Mouse (Mus musculus): ENCODE data around the gene Slc4a4. TPM values are rescaled to one million over a fixed set of nuclear protein-coding genes. Genes with fewer than 3 reads are reported as not detected.

Gene Slc4a4
- polyA plus RNA-seq, 1 experiment from 2014 or later: 26.1 TPM

DNA sequence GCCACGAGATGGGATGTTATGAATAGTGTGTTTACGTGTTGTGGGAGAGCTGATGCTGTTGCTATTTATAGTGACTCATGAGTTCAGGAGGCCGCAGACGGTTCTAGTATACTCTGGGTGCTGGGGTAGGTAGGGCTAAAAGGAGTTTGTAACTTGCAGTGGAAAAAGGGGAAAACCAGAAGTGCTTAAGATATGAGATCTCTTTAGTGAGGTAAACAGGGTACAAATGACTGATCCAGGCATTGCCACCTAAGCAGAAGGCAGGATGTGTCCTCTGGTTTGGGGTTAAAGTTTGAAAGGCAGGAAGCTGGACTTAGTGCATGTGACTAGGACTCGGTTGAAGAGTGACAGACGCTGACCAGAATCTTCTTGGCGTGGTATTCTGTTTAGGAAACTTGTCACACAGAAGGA lies 74.7 kb downstream of the Slc4a4 start:
- no peak overlapping the region for H3K4me2 ChIP-seq (ENCODE audit: low read length)
- H3K9me3 ChIP-seq (replicated peaks; ENCODE audit: low read length): no peaks in the 10 kb centered on the region
- WGBS: 60% methylated on average over 7 of the region's 7 CpGs
- no peaks in the 10 kb centered on the region for H3K27me3 ChIP-seq (ENCODE audit: insufficient read depth, low read length)
- no peak for TF ChIP-seq CTCF (IDR thresholded peaks at IDR 0.05; ENCODE audit: low read depth)
- no peaks in the 10 kb centered on the region for H3K4me1 ChIP-seq (replicated peaks; ENCODE audit: insufficient read depth, low read length)
- peak; percentile 83 for ATAC-seq (replicated peaks; ENCODE audit: low FRiP score, low read depth)
- no peak for DNase-seq (ENCODE audit: low spot score)
- no peak overlapping the region for H3K4me3 ChIP-seq (replicated peaks; ENCODE audit: low read depth, low read length)
- 0 out of 2 replicates have a peak overlapping the region, but pooled peaks have one; percentile 25 for H3K27ac ChIP-seq
- no peaks in the 10 kb centered on the region for H3K36me3 ChIP-seq (ENCODE audit: insufficient read depth, low read length)
- no peak overlapping the region for H3K9ac ChIP-seq (ENCODE audit: low read depth, low read length)

- Histone ChIP-seq H3K27me3 (ENCODE audit: insufficient read depth, low read length) (no peaks in the 10 kb centered on the region), H3K4me3 (replicated peaks; ENCODE audit: low read depth, low read length) (no peak overlapping the region), H3K9me3 (replicated peaks; ENCODE audit: low read length) (no peaks in the 10 kb centered on the region), H3K4me2 (ENCODE audit: low read length) (no peak overlapping the region), H3K27ac (no peak overlapping the region), H3K9ac (ENCODE audit: low read depth, low read length) (no peak overlapping the region), H3K4me1 (replicated peaks; ENCODE audit: insufficient read depth, low read length) (no peaks in the 10 kb centered on the region), H3K36me3 (ENCODE audit: insufficient read depth, low read length) (no peaks in the 10 kb centered on the region)
- ATAC-seq (replicated peaks; ENCODE audit: low FRiP score, low read depth) (no peak), DNase-seq (ENCODE audit: low spot score) (no peak)
- 71% methylated on average over 6 of the region's 6 CpGs for WGBS
- no peak for TF ChIP-seq CTCF (IDR thresholded peaks at IDR 0.05; ENCODE audit: low read depth)
Observed at GRCm38 (mm10) chr5:88964685-88965290, 78.2 kb downstream of the Slc4a4 start.

GRCm38 (mm10) chr5:88966507-88966906 lies 79.9 kb downstream of the Slc4a4 start:
- Histone ChIP-seq H3K4me3 (replicated peaks; ENCODE audit: low read depth, low read length) (no peak overlapping the region), H3K9me3 (replicated peaks; ENCODE audit: low read length) (no peaks in the 10 kb centered on the region), H3K9ac (ENCODE audit: low read depth, low read length) (no peak overlapping the region), H3K36me3 (ENCODE audit: insufficient read depth, low read length) (no peaks in the 10 kb centered on the region), H3K27me3 (ENCODE audit: insufficient read depth, low read length) (no peaks in the 10 kb centered on the region), H3K27ac (no peak overlapping the region), H3K4me2 (ENCODE audit: low read length) (no peak overlapping the region), H3K4me1 (replicated peaks; ENCODE audit: insufficient read depth, low read length) (no peaks in the 10 kb centered on the region)
- 92% methylated on average over 4 of the region's 4 CpGs for WGBS
- no peak for TF ChIP-seq CTCF (IDR thresholded peaks at IDR 0.05; ENCODE audit: low read depth)
- no peak for DNase-seq (ENCODE audit: low spot score)
- no peak for ATAC-seq (replicated peaks; ENCODE audit: low FRiP score, low read depth)

DNA sequence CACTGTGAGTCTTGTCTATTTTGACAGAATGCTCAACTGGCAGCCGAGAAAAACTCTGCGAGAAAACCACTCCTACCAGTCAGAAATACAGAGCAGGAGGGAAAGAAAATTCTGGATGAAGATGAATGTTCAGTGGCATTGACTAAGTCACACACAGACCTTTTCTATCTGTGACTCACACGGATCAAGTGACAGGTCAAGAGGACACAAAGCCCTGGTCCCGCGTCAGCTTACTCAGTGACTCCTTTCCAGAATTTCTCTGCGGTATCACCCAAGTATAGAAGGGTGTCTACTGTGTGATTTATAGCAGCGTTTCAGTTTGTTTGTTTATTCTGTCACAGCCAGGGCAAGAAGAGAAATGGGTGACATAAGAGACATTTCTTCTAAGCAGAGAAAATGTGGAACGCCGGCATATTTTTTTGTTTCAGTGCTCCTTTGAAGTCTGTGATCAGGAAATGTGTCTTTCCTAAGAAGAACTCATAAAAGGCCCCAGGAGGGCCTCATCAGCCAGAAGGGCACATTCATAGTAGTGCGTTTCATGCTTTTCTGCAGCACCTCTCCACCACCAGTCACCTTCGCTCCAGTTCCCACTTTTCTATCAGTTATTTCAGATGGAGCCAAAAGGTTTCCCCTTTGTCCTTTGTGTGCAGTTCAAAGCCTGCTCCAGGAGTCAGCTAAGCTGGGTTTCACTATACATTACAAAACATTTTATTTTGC lies 82.5 kb downstream of the Slc4a4 start:
- no peak for TF ChIP-seq CTCF (IDR thresholded peaks at IDR 0.05; ENCODE audit: low read depth)
- ATAC-seq (replicated peaks; ENCODE audit: low FRiP score, low read depth): no peak
- Histone ChIP-seq H3K36me3 (ENCODE audit: insufficient read depth, low read length) (no peaks in the 10 kb centered on the region), H3K27ac (no peak overlapping the region), H3K4me3 (replicated peaks; ENCODE audit: low read depth, low read length) (no peak overlapping the region), H3K9me3 (replicated peaks; ENCODE audit: low read length) (no peaks in the 10 kb centered on the region), H3K27me3 (ENCODE audit: insufficient read depth, low read length) (no peaks in the 10 kb centered on the region), H3K9ac (ENCODE audit: low read depth, low read length) (no peak overlapping the region), H3K4me2 (ENCODE audit: low read length) (no peak overlapping the region), H3K4me1 (replicated peaks; ENCODE audit: insufficient read depth, low read length) (no peaks in the 10 kb centered on the region)
- WGBS: 16% methylated on average over 11 of the region's 11 CpGs
- peak; percentile 42 for DNase-seq (ENCODE audit: low spot score)

- DNase-seq (ENCODE audit: low spot score) (no peak), ATAC-seq (replicated peaks; ENCODE audit: low FRiP score, low read depth) (no peak)
- Histone ChIP-seq H3K9ac (ENCODE audit: low read depth, low read length) (no peak overlapping the region), H3K4me1 (replicated peaks; ENCODE audit: insufficient read depth, low read length) (no peaks in the 10 kb centered on the region), H3K4me2 (ENCODE audit: low read length) (no peak overlapping the region), H3K27ac (no peak overlapping the region), H3K27me3 (ENCODE audit: insufficient read depth, low read length) (no peaks in the 10 kb centered on the region), H3K4me3 (replicated peaks; ENCODE audit: low read depth, low read length) (no peak overlapping the region), H3K36me3 (ENCODE audit: insufficient read depth, low read length) (no peaks in the 10 kb centered on the region), H3K9me3 (replicated peaks; ENCODE audit: low read length) (no peaks in the 10 kb centered on the region)
- TF ChIP-seq CTCF (IDR thresholded peaks at IDR 0.05; ENCODE audit: low read depth): peak; percentile 38; the same call in 1 of the 2 replicates
Observed at GRCm38 (mm10) chr5:88971554-88971953, 84.9 kb downstream of the Slc4a4 start.

GRCm38 (mm10) chr5:88972277-88972676 lies 85.7 kb downstream of the Slc4a4 start:
- no peak overlapping the region for H3K4me2 ChIP-seq (ENCODE audit: low read length)
- H3K9me3 ChIP-seq (replicated peaks; ENCODE audit: low read length): no peaks in the 10 kb centered on the region
- no peak for TF ChIP-seq CTCF (IDR thresholded peaks at IDR 0.05; ENCODE audit: low read depth)
- H3K27me3 ChIP-seq (ENCODE audit: insufficient read depth, low read length): no peaks in the 10 kb centered on the region
- no peaks in the 10 kb centered on the region for H3K36me3 ChIP-seq (ENCODE audit: insufficient read depth, low read length)
- ATAC-seq (replicated peaks; ENCODE audit: low FRiP score, low read depth): no peak
- no peak overlapping the region for H3K4me3 ChIP-seq (replicated peaks; ENCODE audit: low read depth, low read length)
- no peak for DNase-seq (ENCODE audit: low spot score)
- no peak overlapping the region for H3K9ac ChIP-seq (ENCODE audit: low read depth, low read length)
- WGBS: 71% methylated on average over 7 of the region's 7 CpGs
- no peak overlapping the region for H3K27ac ChIP-seq
- H3K4me1 ChIP-seq (replicated peaks; ENCODE audit: insufficient read depth, low read length): no peaks in the 10 kb centered on the region

All from kidney, postnatal 0 days (tissue).